Mouse (Mus musculus) ES-CJ7 (cell line): ENCODE measurements around the gene Susd6.

ENCODE experiments used
- DNase-seq: peaks from one replicate; pipeline ENCODE4 v3.0.0; 2011; ENCODE audit warnings: low read depth, low spot score

The Susd6 gene

DNA sequence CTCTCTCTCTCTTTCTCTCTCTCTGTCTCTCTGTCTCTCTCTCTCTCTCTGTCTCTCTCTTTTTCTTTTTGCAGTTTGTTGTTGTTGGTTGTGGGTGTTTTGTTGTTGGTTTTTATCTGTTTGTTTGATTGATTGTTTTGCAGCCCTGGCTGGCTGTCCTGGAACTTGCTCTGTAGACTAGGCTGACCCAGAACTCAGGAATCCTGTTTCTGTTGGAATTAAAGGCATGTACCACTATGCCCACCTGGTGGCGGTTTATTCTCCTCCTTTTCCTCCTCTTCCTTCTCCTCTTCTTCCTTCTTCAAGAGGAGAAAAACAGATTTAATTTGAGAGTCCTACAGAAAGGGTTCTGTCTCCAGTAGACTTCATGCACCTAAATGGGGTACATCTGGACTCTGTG lies 137.2 kb downstream of the Susd6 start:
- DNase-seq, result no peak

DNA sequence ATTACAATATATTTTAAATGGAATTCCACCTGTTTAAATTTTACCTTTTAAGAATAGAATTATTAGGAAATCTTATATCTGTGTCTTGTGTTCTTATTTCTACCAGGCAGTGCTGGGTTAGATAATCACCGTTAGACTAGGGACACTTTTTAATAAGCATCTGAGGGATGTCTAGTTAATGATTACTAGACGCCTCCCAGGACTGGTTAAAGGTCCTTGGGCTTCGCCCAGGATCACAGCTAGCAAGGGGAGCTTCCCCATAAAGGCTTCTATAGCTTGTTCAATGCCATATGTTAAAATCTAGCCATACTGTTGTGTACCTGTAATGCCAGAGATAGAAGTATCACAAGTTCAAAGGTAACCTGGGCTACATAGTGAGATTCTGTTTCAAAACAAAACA lies 138.6 kb downstream of the Susd6 start:
- no peak for DNase-seq

GRCm38 (mm10) chr12:80930141-80930540 lies 139.8 kb downstream of the Susd6 start:
- no peak for DNase-seq
